Mouse (Mus musculus): ENCODE results near the gene Gm45717. TPM values are rescaled to one million over a fixed set of nuclear protein-coding genes. Genes with fewer than 3 reads are reported as not detected.
A peak's percentile ranks its signal among the peaks of the same experiment; 100 is the strongest.

The Gm45717 gene
- polyA plus RNA-seq, 1 experiment from 2014 or later, result not detected

DNA sequence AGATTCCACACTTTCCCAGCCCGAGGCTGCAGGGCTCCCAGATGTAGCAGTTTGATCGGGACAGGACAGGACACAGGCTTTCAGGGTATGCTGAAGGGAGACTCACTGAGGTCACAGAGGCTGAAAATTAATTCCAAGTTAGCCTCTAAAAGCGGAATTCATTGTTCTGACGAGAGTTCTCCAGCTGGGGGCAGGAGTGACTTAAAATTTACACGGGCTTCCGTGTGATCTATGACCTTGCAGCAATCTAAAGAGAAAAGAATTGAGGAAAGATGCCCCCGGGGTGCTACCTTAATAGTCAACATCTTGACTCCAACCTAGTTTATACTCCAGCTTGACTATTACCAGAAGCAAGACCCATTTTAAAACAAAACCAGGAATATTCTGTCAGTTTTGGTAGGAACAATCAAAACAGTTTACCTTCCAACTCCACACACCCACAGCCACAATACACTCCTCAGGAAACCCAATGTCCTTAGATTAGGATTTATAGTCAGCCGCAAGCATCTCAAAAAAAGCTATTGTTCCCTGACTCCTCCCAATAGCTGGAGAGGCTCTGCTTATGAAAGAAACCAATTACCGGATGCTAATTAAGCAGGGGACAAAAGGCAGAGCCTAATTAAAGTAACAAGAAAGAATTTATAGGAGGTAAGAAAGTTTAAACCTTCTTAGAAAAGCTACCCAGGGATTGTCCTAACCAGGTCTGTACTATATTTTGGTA lies 3.6 kb upstream of the Gm45717 start:
- H3K4me1 ChIP-seq (ENCODE audit: control insufficient read depth, insufficient read depth, low read length), result peaks cover 9% of the 10 kb centered on the region
- H3K27me3 ChIP-seq (ENCODE audit: control insufficient read depth, insufficient read depth, low read length), result no peaks in the 10 kb centered on the region; the same call in 1 of the 2 replicates
- no peak overlapping the region for H3K4me2 ChIP-seq
- no peak overlapping the region for H3K27ac ChIP-seq (ENCODE audit: low read depth, low read length)
- peak; percentile 85 for DNase-seq (ENCODE audit: low spot score, missing footprints)
- H3K36me3 ChIP-seq (ENCODE audit: control insufficient read depth, insufficient read depth, low read length), result no peaks in the 10 kb centered on the region
- no peak overlapping the region for H3K4me3 ChIP-seq (ENCODE audit: low read depth, low read length)
- no peaks in the 10 kb centered on the region for H3K9me3 ChIP-seq (ENCODE audit: control insufficient read depth, low read length)
- 4% methylated on average over 9 of the region's 9 CpGs for WGBS
- no peak for ATAC-seq (ENCODE audit: low FRiP score)
- H3K9ac ChIP-seq (ENCODE audit: low read length), result no peak overlapping the region

DNA sequence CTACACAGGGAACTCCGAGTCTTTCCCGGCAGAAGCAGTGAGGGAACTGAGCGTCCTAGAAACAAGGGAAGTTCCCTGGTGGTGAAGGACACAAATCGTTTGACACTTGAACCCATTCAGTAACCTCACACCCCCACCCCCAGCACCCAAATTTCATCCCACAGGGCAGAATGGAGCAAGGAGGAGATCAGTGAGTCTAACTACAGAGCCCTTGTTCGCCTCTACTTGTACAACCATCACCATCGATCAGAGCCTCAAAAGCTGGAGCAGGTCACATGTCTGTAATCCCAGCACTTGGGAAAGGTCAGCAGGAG lies 776 bp upstream of the Gm45717 start:
- peak; percentile 79 for DNase-seq (ENCODE audit: low spot score, missing footprints)
- Histone ChIP-seq H3K4me1 (ENCODE audit: control insufficient read depth, insufficient read depth, low read length) (peaks cover 9% of the 10 kb centered on the region), H3K4me2 (no peak overlapping the region), H3K27ac (ENCODE audit: low read depth, low read length) (no peak overlapping the region), H3K9ac (ENCODE audit: low read length) (no peak overlapping the region), H3K4me3 (ENCODE audit: low read depth, low read length) (no peak overlapping the region), H3K27me3 (ENCODE audit: control insufficient read depth, insufficient read depth, low read length) (no peaks in the 10 kb centered on the region; the same call in 1 of the 2 replicates), H3K36me3 (ENCODE audit: control insufficient read depth, insufficient read depth, low read length) (no peaks in the 10 kb centered on the region), H3K9me3 (ENCODE audit: control insufficient read depth, low read length) (no peaks in the 10 kb centered on the region)
- no peak for ATAC-seq (ENCODE audit: low FRiP score)
- WGBS, result 58% methylated on average over 6 of the region's 6 CpGs

DNA sequence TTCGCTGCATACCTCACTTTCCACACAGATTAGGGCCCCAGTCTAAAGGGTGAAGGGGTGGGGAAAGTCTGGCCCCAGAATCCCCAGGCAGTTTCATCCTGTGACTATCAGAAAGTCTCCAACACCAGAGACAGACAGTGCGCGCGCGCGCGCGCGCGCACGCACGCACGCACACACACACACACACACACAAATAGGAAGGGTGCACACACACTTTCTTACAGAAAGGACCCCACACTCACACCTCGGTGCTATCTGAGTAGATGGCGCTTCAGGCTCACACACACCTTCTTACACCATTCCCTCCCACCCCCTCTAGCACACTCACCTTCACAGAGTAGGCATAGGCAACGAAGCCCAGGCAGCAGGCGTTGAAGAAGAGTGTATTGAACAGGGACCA lies 395 bp downstream of the Gm45717 start:
- H3K4me1 ChIP-seq (ENCODE audit: control insufficient read depth, insufficient read depth, low read length), result peaks cover 9% of the 10 kb centered on the region
- H3K9me3 ChIP-seq (ENCODE audit: control insufficient read depth, low read length), result no peaks in the 10 kb centered on the region
- H3K4me2 ChIP-seq, result peak overlapping the region; percentile 42
- DNase-seq (ENCODE audit: low spot score, missing footprints) (peak; percentile 93), ATAC-seq (ENCODE audit: low FRiP score) (peak; percentile 53)
- WGBS, result 8% methylated on average over 17 of the region's 17 CpGs
- no peak overlapping the region for H3K27ac ChIP-seq (ENCODE audit: low read depth, low read length)
- H3K4me3 ChIP-seq (ENCODE audit: low read depth, low read length), result peak overlapping the region; percentile 31
- no peaks in the 10 kb centered on the region for H3K36me3 ChIP-seq (ENCODE audit: control insufficient read depth, insufficient read depth, low read length)
- H3K9ac ChIP-seq (ENCODE audit: low read length), result peak overlapping the region; percentile 39
- no peaks in the 10 kb centered on the region; the same call in 1 of the 2 replicates for H3K27me3 ChIP-seq (ENCODE audit: control insufficient read depth, insufficient read depth, low read length)

DNA sequence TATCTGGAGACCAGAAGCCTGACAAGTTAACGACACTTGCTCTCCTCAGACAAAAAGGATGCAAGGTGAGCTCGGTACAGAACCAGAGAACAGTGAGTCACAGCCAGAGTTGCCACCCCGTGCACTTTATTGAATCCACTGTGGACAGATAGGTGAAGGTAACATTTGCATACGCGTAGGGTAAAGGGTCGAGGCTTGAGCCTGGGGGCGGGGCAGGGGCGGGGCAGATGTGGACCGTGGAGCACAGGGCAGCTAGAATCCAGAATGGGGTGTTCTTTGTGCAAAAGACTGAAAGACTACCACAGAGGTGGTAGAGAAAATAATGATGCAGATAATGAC lies 1.0 kb downstream of the Gm45717 start:
- Histone ChIP-seq H3K27me3 (ENCODE audit: control insufficient read depth, insufficient read depth, low read length) (no peaks in the 10 kb centered on the region; the same call in 1 of the 2 replicates), H3K4me2 (peak overlapping the region; percentile 42), H3K9me3 (ENCODE audit: control insufficient read depth, low read length) (no peaks in the 10 kb centered on the region), H3K36me3 (ENCODE audit: control insufficient read depth, insufficient read depth, low read length) (no peaks in the 10 kb centered on the region), H3K27ac (ENCODE audit: low read depth, low read length) (no peak overlapping the region), H3K4me3 (ENCODE audit: low read depth, low read length) (peak overlapping the region; percentile 31), H3K4me1 (ENCODE audit: control insufficient read depth, insufficient read depth, low read length) (peaks cover 9% of the 10 kb centered on the region), H3K9ac (ENCODE audit: low read length) (no peak overlapping the region; the same call in 1 of the 2 replicates)
- 14% methylated on average over 9 of the region's 9 CpGs for WGBS
- no peak for ATAC-seq (ENCODE audit: low FRiP score)
- DNase-seq (ENCODE audit: low spot score, missing footprints), result peak; percentile 85

- WGBS, result 68% methylated on average over 15 of the region's 15 CpGs
- H3K27ac ChIP-seq (ENCODE audit: low read depth, low read length), result no peak overlapping the region
- ATAC-seq (ENCODE audit: low FRiP score), result no peak
- no peaks in the 10 kb centered on the region; the same call in 1 of the 2 replicates for H3K27me3 ChIP-seq (ENCODE audit: control insufficient read depth, insufficient read depth, low read length)
- H3K4me3 ChIP-seq (ENCODE audit: low read depth, low read length), result peak overlapping the region; percentile 31; the same call in 1 of the 2 replicates
- DNase-seq (ENCODE audit: low spot score, missing footprints), result peak; percentile 77
- no peaks in the 10 kb centered on the region for H3K36me3 ChIP-seq (ENCODE audit: control insufficient read depth, insufficient read depth, low read length)
- no peak overlapping the region for H3K9ac ChIP-seq (ENCODE audit: low read length)
- peaks cover 6% of the 10 kb centered on the region for H3K4me1 ChIP-seq (ENCODE audit: control insufficient read depth, insufficient read depth, low read length)
- H3K9me3 ChIP-seq (ENCODE audit: control insufficient read depth, low read length), result no peaks in the 10 kb centered on the region
- H3K4me2 ChIP-seq, result peak overlapping the region; percentile 42
These were observed 1.7 kb downstream of the Gm45717 start for GRCm38 (mm10) chr7:140953800-140954732.

- no peak overlapping the region for H3K4me2 ChIP-seq
- peaks cover 6% of the 10 kb centered on the region for H3K4me1 ChIP-seq (ENCODE audit: control insufficient read depth, insufficient read depth, low read length)
- H3K9ac ChIP-seq (ENCODE audit: low read length), result no peak overlapping the region
- no peak for ATAC-seq (ENCODE audit: low FRiP score)
- no peaks in the 10 kb centered on the region for H3K9me3 ChIP-seq (ENCODE audit: control insufficient read depth, low read length)
- no peaks in the 10 kb centered on the region; the same call in 1 of the 2 replicates for H3K27me3 ChIP-seq (ENCODE audit: control insufficient read depth, insufficient read depth, low read length)
- H3K27ac ChIP-seq (ENCODE audit: low read depth, low read length), result no peak overlapping the region
- no peak for DNase-seq (ENCODE audit: low spot score, missing footprints)
- H3K36me3 ChIP-seq (ENCODE audit: control insufficient read depth, insufficient read depth, low read length), result no peaks in the 10 kb centered on the region
- WGBS, result 86% methylated on average over 11 of the region's 11 CpGs
- H3K4me3 ChIP-seq (ENCODE audit: low read depth, low read length), result no peak overlapping the region
These were observed 2.6 kb downstream of the Gm45717 start for GRCm38 (mm10) chr7:140953133-140953532.

- Histone ChIP-seq H3K9me3 (ENCODE audit: control insufficient read depth, low read length) (no peaks in the 10 kb centered on the region), H3K4me1 (ENCODE audit: control insufficient read depth, insufficient read depth, low read length) (peaks cover 6% of the 10 kb centered on the region), H3K27ac (ENCODE audit: low read depth, low read length) (no peak overlapping the region), H3K4me2 (no peak overlapping the region), H3K36me3 (ENCODE audit: control insufficient read depth, insufficient read depth, low read length) (no peaks in the 10 kb centered on the region), H3K4me3 (ENCODE audit: low read depth, low read length) (no peak overlapping the region), H3K27me3 (ENCODE audit: control insufficient read depth, insufficient read depth, low read length) (no peaks in the 10 kb centered on the region; the same call in 1 of the 2 replicates), H3K9ac (ENCODE audit: low read length) (no peak overlapping the region)
- ATAC-seq (ENCODE audit: low FRiP score) (no peak), DNase-seq (ENCODE audit: low spot score, missing footprints) (no peak)
- WGBS, result 92% methylated on average over 7 of the region's 7 CpGs
These were observed 3.3 kb downstream of the Gm45717 start for GRCm38 (mm10) chr7:140952441-140952840.

DNA sequence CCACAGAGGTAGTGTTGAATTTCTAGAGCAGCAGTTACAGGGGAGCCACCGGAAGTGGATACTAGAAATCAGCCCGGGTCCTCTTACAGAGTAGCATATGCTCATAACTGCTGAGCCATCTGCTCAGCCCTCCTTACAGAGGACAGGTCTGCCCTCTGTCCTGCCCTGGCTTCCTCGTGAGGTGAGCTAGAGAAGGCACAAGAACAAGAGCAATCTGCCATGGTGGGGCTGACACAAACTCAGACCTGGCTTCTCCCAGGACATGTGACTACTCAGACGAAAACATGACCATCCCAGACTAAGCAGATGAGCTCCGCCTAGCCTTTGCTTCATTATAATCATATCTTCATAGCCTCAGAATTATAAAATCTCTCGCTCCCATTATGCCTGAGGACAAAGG lies 4.0 kb downstream of the Gm45717 start:
- Histone ChIP-seq H3K4me3 (ENCODE audit: low read depth, low read length) (no peak overlapping the region), H3K36me3 (ENCODE audit: control insufficient read depth, insufficient read depth, low read length) (no peaks in the 10 kb centered on the region), H3K4me1 (ENCODE audit: control insufficient read depth, insufficient read depth, low read length) (peaks cover 6% of the 10 kb centered on the region), H3K27ac (ENCODE audit: low read depth, low read length) (no peak overlapping the region), H3K9ac (ENCODE audit: low read length) (no peak overlapping the region), H3K27me3 (ENCODE audit: control insufficient read depth, insufficient read depth, low read length) (no peaks in the 10 kb centered on the region; the same call in 1 of the 2 replicates), H3K9me3 (ENCODE audit: control insufficient read depth, low read length) (no peaks in the 10 kb centered on the region), H3K4me2 (no peak overlapping the region)
- ATAC-seq (ENCODE audit: low FRiP score) (no peak), DNase-seq (ENCODE audit: low spot score, missing footprints) (no peak)
- WGBS, result 78% methylated on average over 6 of the region's 6 CpGs

DNA sequence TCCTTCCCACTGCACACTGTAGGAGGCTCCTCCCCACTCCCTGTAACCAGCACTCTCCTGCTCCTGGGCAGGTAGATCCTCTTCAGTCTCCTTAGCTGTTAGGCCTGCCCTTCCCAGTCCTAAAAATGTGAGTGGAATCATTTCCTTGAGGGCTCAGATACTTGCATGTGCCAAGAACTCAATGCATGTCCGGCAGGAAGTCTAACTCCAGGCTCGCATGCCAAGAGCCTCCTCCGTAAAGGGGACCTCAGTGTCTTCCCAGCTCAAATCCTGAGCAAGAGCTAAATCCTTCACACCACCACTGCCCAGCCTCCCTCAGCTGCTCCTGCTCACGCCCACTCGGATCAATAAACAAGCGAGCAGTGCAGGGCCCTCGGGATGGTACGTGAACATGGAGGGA lies 4.7 kb downstream of the Gm45717 start:
- ATAC-seq (ENCODE audit: low FRiP score) (no peak), DNase-seq (ENCODE audit: low spot score, missing footprints) (no peak)
- WGBS, result 49% methylated on average over 8 of the region's 8 CpGs
- no peak overlapping the region for H3K27ac ChIP-seq (ENCODE audit: low read depth, low read length)
- no peaks in the 10 kb centered on the region for H3K9me3 ChIP-seq (ENCODE audit: control insufficient read depth, low read length)
- no peak overlapping the region for H3K9ac ChIP-seq (ENCODE audit: low read length)
- H3K27me3 ChIP-seq (ENCODE audit: control insufficient read depth, insufficient read depth, low read length), result no peaks in the 10 kb centered on the region; the same call in 1 of the 2 replicates
- H3K36me3 ChIP-seq (ENCODE audit: control insufficient read depth, insufficient read depth, low read length), result no peaks in the 10 kb centered on the region
- no peak overlapping the region for H3K4me3 ChIP-seq (ENCODE audit: low read depth, low read length)
- peaks cover 5% of the 10 kb centered on the region for H3K4me1 ChIP-seq (ENCODE audit: control insufficient read depth, insufficient read depth, low read length)
- H3K4me2 ChIP-seq, result no peak overlapping the region
